Mouse (Mus musculus) heart, adult 2 months (tissue): ENCODE data around the gene 4921530L21Rik. TPM values are rescaled to one million over a fixed set of nuclear protein-coding genes. Genes with fewer than 3 reads are reported as not detected.

Experiments
- DNase-seq, 2 experiments: peaks; one replicate each; pipeline ENCODE4 v3.0.0; 2021
- H3K27ac ChIP-seq: fragments of 200-600 bp; 2 replicates; pipeline ENCODE4 v1.8.1; 2022
- H3K27me3 ChIP-seq: fragments of 200-500 bp; 2 replicates; pipeline ENCODE4 v1.6.1; 2012; ENCODE audit warnings: mild to moderate bottlenecking, low read length, inconsistent platforms, mixed read lengths; ENCODE audit not compliant: control insufficient read depth, insufficient read depth
- H3K36me3 ChIP-seq: fragments of 200-500 bp; 2 replicates; pipeline ENCODE4 v1.6.1; 2012; ENCODE audit warnings: low read length, inconsistent platforms; ENCODE audit not compliant: control insufficient read depth, insufficient read depth
- H3K4me1 ChIP-seq: fragments of 200-500 bp; 2 replicates; pipeline ENCODE4 v1.6.1; 2011; ENCODE audit warnings: low read length; ENCODE audit not compliant: control insufficient read depth, insufficient read depth
- H3K4me3 ChIP-seq: fragments of 200-600 bp; 2 replicates; pipeline ENCODE4 v1.8.1; 2022
- H3K79me2 ChIP-seq: fragments of 200-500 bp; replicated peaks from 2 replicates; pipeline ENCODE4 v1.6.1; 2012; ENCODE audit warnings: mild to moderate bottlenecking, inconsistent platforms, low read length, moderate library complexity, mixed read lengths; ENCODE audit not compliant: control insufficient read depth, insufficient read depth
- H3K9ac ChIP-seq: fragments of 200-500 bp; 2 replicates; pipeline ENCODE4 v1.6.1; 2012; ENCODE audit warnings: low read depth, mild to moderate bottlenecking, control low read depth, inconsistent platforms, low read length, mixed read lengths
- CTCF ChIP-seq: fragments of 200-600 bp; IDR thresholded peaks from 2 replicates; pipeline ENCODE4 v1.8.1; 2022; ENCODE audit warnings: antibody characterized with exemption, mild to moderate bottlenecking, moderate library complexity
- EP300 ChIP-seq: fragments of 200-500 bp; IDR thresholded peaks from 2 replicates; pipeline ENCODE4 v1.6.1; 2011; ENCODE audit warnings: low read depth, low read length, control low read depth; ENCODE audit not compliant: insufficient read depth
- POLR2A ChIP-seq: fragments of 200-500 bp; IDR thresholded peaks from 2 replicates; pipeline ENCODE4 v1.6.1; 2011; ENCODE audit warnings: mild to moderate bottlenecking, low read depth, low read length, control low read depth; ENCODE audit not compliant: insufficient read depth
- WGBS: fragments of 180-500 bp; shearing (Covaris S2); methylation state at CpG from one replicate; pipeline ENCODE4 v1.1.7; 2018; 5-methylcytosine and 5-hydroxymethylcytosine counted together
- intact Hi-C: fragments of 180-260 bp; cut with DNase I; formaldehyde crosslinking; loops from one replicate; pipeline ENCODE4 v1.15.1; 2025
- long read RNA-seq: library from polyadenylated mRNA; stranded (forward); transcript quantifications from one replicate; pipeline ENCODE4 v2.0.0, GENCODE M21; 2021
- polyA plus RNA-seq: library from polyadenylated mRNA; depleted of rRNA; stranded (reverse); fragments of >200 nt; gene quantifications from 2 replicates; pipeline ENCODE4 v1.2.3, GENCODE M21; 2012; rRNA removed
- total RNA-seq, 2 experiments: library from RNA; stranded (reverse); gene quantifications; 2 replicates each; pipeline ENCODE4 v1.2.3; 2021

The 4921530L21Rik gene
- not detected for total RNA-seq
- not detected in 2 replicates for polyA plus RNA-seq
- long read RNA-seq, result 0 reads

GRCm38 (mm10) chr14:95880954-95881353, at the start of gene 4921530L21Rik:
4921530L21Rik (plus strand) TSS chr14:95881254.
- no peak for DNase-seq

GRCm38 (mm10) chr14:95833866-95834265, 47.2 kb upstream of the 4921530L21Rik start:
- 62% methylated on average over 3 of the region's 3 CpGs for WGBS
- H3K27me3 ChIP-seq, result no peaks in the 10 kb centered on the region
- no peaks in the 10 kb centered on the region for H3K79me2 ChIP-seq
- H3K36me3 ChIP-seq, result no peaks in the 10 kb centered on the region
- no peak overlapping the region for H3K27ac ChIP-seq
- TF ChIP-seq POLR2A, result no peak
- no peak for TF ChIP-seq CTCF
- TF ChIP-seq EP300, result no peak
- DNase-seq, result no peak
- H3K4me3 ChIP-seq, result no peak overlapping the region
- no peaks in the 10 kb centered on the region for H3K4me1 ChIP-seq
- no peak overlapping the region for H3K9ac ChIP-seq
- intact Hi-C loops, result no loop called here

More at GRCm38 (mm10) chr14:95880954-95881353, at the start of gene 4921530L21Rik:
- no peaks in the 10 kb centered on the region for H3K4me1 ChIP-seq
- no peak within 1 kb of the TSS for H3K9ac ChIP-seq
- 75% methylated on average over 1 of the region's 1 CpGs for WGBS
- no peaks in the 10 kb centered on the region for H3K79me2 ChIP-seq
- intact Hi-C loops, result no loop called here
- no peaks in the 10 kb centered on the region for H3K27me3 ChIP-seq
- H3K36me3 ChIP-seq, result no peaks in the 10 kb centered on the region
- no peak within 1 kb of the TSS for H3K4me3 ChIP-seq
- H3K27ac ChIP-seq, result no peak within 1 kb of the TSS
- no peak for TF ChIP-seq CTCF
- no peak for TF ChIP-seq POLR2A
- no peak for TF ChIP-seq EP300

GRCm38 (mm10) chr14:95862981-95863380, 18.1 kb upstream of the 4921530L21Rik start:
- intact Hi-C loops, result no loop called here
- TF ChIP-seq CTCF, result no peak
- TF ChIP-seq POLR2A, result no peak
- TF ChIP-seq EP300, result no peak
- H3K27ac ChIP-seq, result no peak overlapping the region
- H3K4me3 ChIP-seq, result no peak overlapping the region
- H3K27me3 ChIP-seq, result no peaks in the 10 kb centered on the region
- no peaks in the 10 kb centered on the region for H3K79me2 ChIP-seq
- H3K4me1 ChIP-seq, result no peaks in the 10 kb centered on the region
- WGBS, result 82% methylated on average over 3 of the region's 3 CpGs
- H3K36me3 ChIP-seq, result no peaks in the 10 kb centered on the region
- no peak overlapping the region for H3K9ac ChIP-seq
- DNase-seq, result no peak

GRCm38 (mm10) chr14:95865676-95866416, 15.2 kb upstream of the 4921530L21Rik start:
- Histone ChIP-seq H3K4me1 (no peaks in the 10 kb centered on the region), H3K4me3 (no peak overlapping the region), H3K27ac (no peak overlapping the region), H3K27me3 (no peaks in the 10 kb centered on the region), H3K9ac (no peak overlapping the region), H3K79me2 (no peaks in the 10 kb centered on the region), H3K36me3 (no peaks in the 10 kb centered on the region)
- intact Hi-C loops, result no loop called here
- no peak for DNase-seq
- no peak for TF ChIP-seq EP300
- TF ChIP-seq CTCF, result no peak
- TF ChIP-seq POLR2A, result no peak
- WGBS, result 69% methylated on average over 7 of the region's 7 CpGs

- WGBS, result 47% methylated on average over 5 of the region's 5 CpGs
- no peak for DNase-seq
- no peaks in the 10 kb centered on the region for H3K27me3 ChIP-seq
- no peaks in the 10 kb centered on the region for H3K36me3 ChIP-seq
- no peak overlapping the region for H3K27ac ChIP-seq
- H3K79me2 ChIP-seq, result no peaks in the 10 kb centered on the region
- H3K4me3 ChIP-seq, result no peak overlapping the region
- no peaks in the 10 kb centered on the region for H3K4me1 ChIP-seq
- no peak overlapping the region for H3K9ac ChIP-seq
- intact Hi-C loops, result no loop called here
- TF ChIP-seq CTCF (no peak), POLR2A (no peak)
These were observed 9.0 kb upstream of the 4921530L21Rik start for GRCm38 (mm10) chr14:95872020-95872419.

- Histone ChIP-seq H3K27ac (no peak overlapping the region), H3K36me3 (no peaks in the 10 kb centered on the region), H3K27me3 (no peaks in the 10 kb centered on the region), H3K79me2 (no peaks in the 10 kb centered on the region), H3K4me3 (no peak overlapping the region), H3K4me1 (no peaks in the 10 kb centered on the region), H3K9ac (no peak overlapping the region)
- intact Hi-C loops, result no loop called here
- TF ChIP-seq EP300 (no peak), POLR2A (no peak), CTCF (no peak)
- DNase-seq, result no peak
- WGBS, result 58% methylated on average over 3 of the region's 3 CpGs
These were observed 4.1 kb upstream of the 4921530L21Rik start for GRCm38 (mm10) chr14:95876785-95877510.
